Comparison of ENCODE assay signal across 16 mouse cellular contexts in the genomic region with DNA sequence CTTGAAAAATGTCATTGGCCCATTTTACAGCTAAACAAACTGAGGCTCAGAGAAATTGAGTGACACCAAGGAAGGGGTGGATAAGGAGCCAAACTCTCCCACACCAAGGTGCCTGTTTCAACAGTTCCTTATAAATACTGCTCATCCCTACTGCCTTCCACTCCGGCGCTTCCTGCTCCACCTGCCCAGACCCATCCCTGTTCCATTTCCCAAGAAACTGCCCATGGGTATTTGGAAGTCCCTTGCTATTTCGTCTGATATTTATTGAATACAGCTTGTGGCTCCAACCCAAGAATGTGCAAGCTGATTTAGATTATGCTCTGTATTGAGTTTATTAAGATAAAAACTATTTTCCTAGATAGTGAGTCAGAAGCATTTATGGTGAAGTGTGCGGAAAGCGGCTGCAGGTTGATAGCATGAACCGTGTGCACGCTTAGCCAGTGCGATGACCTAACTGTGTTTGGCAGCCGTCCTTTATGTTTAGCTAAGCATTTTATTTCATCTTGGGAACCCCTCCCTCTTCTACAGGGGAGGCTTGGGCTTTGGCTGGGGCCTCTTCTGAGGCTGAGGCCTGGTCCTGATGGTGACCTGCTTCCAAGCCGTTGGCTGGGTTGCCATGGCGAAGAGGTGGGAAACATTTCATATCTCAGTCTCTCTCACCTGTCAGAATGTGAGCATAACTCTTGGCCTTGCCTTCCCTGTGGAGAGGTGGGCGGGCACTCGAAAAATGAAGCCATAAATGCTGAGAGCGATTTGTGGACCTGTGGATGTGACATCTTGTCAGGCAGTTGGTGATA.
A peak's percentile ranks its signal among the peaks of the same experiment; 100 is the strongest.
DNase-seq lines count a peak whose midpoint lies in the region; ATAC-seq and TF ChIP-seq lines count a peak whose summit lies in the region.
"Had no signal": no experiment of that assay in that cellular context is flagged by ENCODE, and none has a peak within 500 bp of the region (broad histone marks: within the 10 kb centered on the region; RNA-seq: fewer than 3 reads in every experiment).

No protein-coding gene starts in this region.

- peaks cover 15% of the 10 kb centered on the region for H3K4me1 ChIP-seq in intestine, embryonic 14.5 days (replicated peaks; ENCODE audit: control insufficient read depth, insufficient read depth, low read length)
- H3K4me1 ChIP-seq in intestine, postnatal 0 days (replicated peaks; ENCODE audit: control insufficient read depth, insufficient read depth, low read length) = no peaks in the 10 kb centered on the region
- H3K4me1 ChIP-seq in limb, embryonic 11.5 days (ENCODE audit: control insufficient read depth, insufficient read depth, low read length) = no peaks in the 10 kb centered on the region
- H3K4me1 ChIP-seq in hindbrain, embryonic 10.5 days (replicated peaks) = peaks cover 26% of the 10 kb centered on the region; the same call in 1 of the 2 replicates
- H3K4me1 ChIP-seq in forebrain, postnatal 0 days (ENCODE audit: insufficient read depth) = no peaks in the 10 kb centered on the region
- H3K4me1 ChIP-seq: forebrain, embryonic 13.5 days had no signal

- 65% methylated on average over 14 of the region's 14 CpGs for WGBS in intestine, embryonic 14.5 days
- 60% methylated on average over 14 of the region's 14 CpGs for WGBS in intestine, postnatal 0 days
- WGBS in limb, embryonic 11.5 days = 79% methylated on average over 14 of the region's 14 CpGs
- 88% methylated on average over 14 of the region's 14 CpGs for WGBS in hindbrain, embryonic 10.5 days
- 87% methylated on average over 14 of the region's 14 CpGs for WGBS in forebrain, postnatal 0 days

- no peaks in the 10 kb centered on the region for H3K36me3 ChIP-seq in intestine, embryonic 14.5 days (ENCODE audit: control insufficient read depth, insufficient read depth, low read length)
- no peaks in the 10 kb centered on the region for H3K36me3 ChIP-seq in intestine, postnatal 0 days (ENCODE audit: control insufficient read depth, insufficient read depth)
- H3K36me3 ChIP-seq in limb, embryonic 11.5 days (ENCODE audit: control insufficient read depth, insufficient read depth, low read length) = no peaks in the 10 kb centered on the region
- H3K36me3 ChIP-seq in hindbrain, embryonic 10.5 days = no peaks in the 10 kb centered on the region
- H3K36me3 ChIP-seq in forebrain, postnatal 0 days (ENCODE audit: insufficient read depth) = no peaks in the 10 kb centered on the region
- H3K36me3 ChIP-seq: liver, embryonic 15.5 days had no signal

- no peaks in the 10 kb centered on the region for H3K27me3 ChIP-seq in intestine, embryonic 14.5 days (replicated peaks; ENCODE audit: control insufficient read depth, insufficient read depth, low read length)
- H3K27me3 ChIP-seq in intestine, postnatal 0 days (replicated peaks; ENCODE audit: control insufficient read depth, insufficient read depth, low read length) = no peaks in the 10 kb centered on the region
- H3K27me3 ChIP-seq in limb, embryonic 11.5 days (ENCODE audit: control insufficient read depth, insufficient read depth, low read length) = no peaks in the 10 kb centered on the region
- H3K27me3 ChIP-seq in hindbrain, embryonic 10.5 days (ENCODE audit: insufficient read depth, poor library complexity, severe bottlenecking) = no peaks in the 10 kb centered on the region
- H3K27me3 ChIP-seq in forebrain, postnatal 0 days (ENCODE audit: insufficient read depth, low read length) = no peaks in the 10 kb centered on the region
- H3K27me3 ChIP-seq: forebrain, embryonic 13.5 days; liver, embryonic 15.5 days had no signal

- TF ChIP-seq CTCF in intestine, postnatal 0 days (IDR thresholded peaks at IDR 0.05; ENCODE audit: low read depth) = no peak
- TF ChIP-seq CTCF in forebrain, postnatal 0 days (IDR thresholded peaks at IDR 0.05; ENCODE audit: low read depth) = no peak

- H3K9ac ChIP-seq in intestine, embryonic 14.5 days (ENCODE audit: low read length) = no peak overlapping the region
- H3K9ac ChIP-seq in intestine, postnatal 0 days (ENCODE audit: low read depth, low read length) = no peak overlapping the region
- no peak overlapping the region for H3K9ac ChIP-seq in limb, embryonic 11.5 days (ENCODE audit: low read length)
- no peak overlapping the region for H3K9ac ChIP-seq in forebrain, postnatal 0 days
- H3K9ac ChIP-seq: forebrain, embryonic 13.5 days; liver, embryonic 15.5 days had no signal

- no peaks in the 10 kb centered on the region for H3K9me3 ChIP-seq in intestine, embryonic 14.5 days (ENCODE audit: control insufficient read depth, low read length)
- no peaks in the 10 kb centered on the region for H3K9me3 ChIP-seq in intestine, postnatal 0 days (ENCODE audit: control insufficient read depth)
- H3K9me3 ChIP-seq in limb, embryonic 11.5 days (ENCODE audit: control insufficient read depth, low read length) = no peaks in the 10 kb centered on the region
- no peaks in the 10 kb centered on the region for H3K9me3 ChIP-seq in hindbrain, embryonic 10.5 days
- H3K9me3 ChIP-seq in forebrain, postnatal 0 days (ENCODE audit: low read length) = no peaks in the 10 kb centered on the region
- H3K9me3 ChIP-seq: forebrain, embryonic 13.5 days; liver, embryonic 15.5 days had no signal

- no peak; the same call in 1 of the 2 replicates for ATAC-seq in intestine, embryonic 14.5 days (replicated peaks; ENCODE audit: low FRiP score, low TSS enrichment, low read depth)
- ATAC-seq in intestine, postnatal 0 days = no peak
- peak; percentile 62 for ATAC-seq in limb, embryonic 11.5 days (ENCODE audit: insufficient number of reproducible peaks, low FRiP score, low TSS enrichment, low read depth)
- ATAC-seq in forebrain, postnatal 0 days = no peak
- ATAC-seq: forebrain, embryonic 13.5 days had no signal

- no peak overlapping the region for H3K4me2 ChIP-seq in intestine, embryonic 14.5 days (ENCODE audit: low read length)
- H3K4me2 ChIP-seq in intestine, postnatal 0 days (replicated peaks; ENCODE audit: low read depth) = no peak overlapping the region
- H3K4me2 ChIP-seq in limb, embryonic 11.5 days (ENCODE audit: low read depth, severe bottlenecking) = no peak overlapping the region
- no peak overlapping the region for H3K4me2 ChIP-seq in forebrain, postnatal 0 days (ENCODE audit: low read depth)
- H3K4me2 ChIP-seq: forebrain, embryonic 13.5 days; liver, embryonic 15.5 days; midbrain, embryonic 11.5 days had no signal

- H3K27ac ChIP-seq in intestine, embryonic 14.5 days (ENCODE audit: low read depth) = no peak overlapping the region
- no peak overlapping the region for H3K27ac ChIP-seq in intestine, postnatal 0 days (ENCODE audit: low read depth, low read length)
- H3K27ac ChIP-seq in limb, embryonic 11.5 days (replicated peaks; ENCODE audit: low read depth, low read length) = no peak overlapping the region
- no peak overlapping the region for H3K27ac ChIP-seq in hindbrain, embryonic 10.5 days
- H3K27ac ChIP-seq in forebrain, postnatal 0 days (ENCODE audit: low read depth, low read length) = no peak overlapping the region
- H3K27ac ChIP-seq: forebrain, embryonic 13.5 days; gastrocnemius, adult 2 months; liver, embryonic 15.5 days had no signal

- H3K4me3 ChIP-seq in intestine, embryonic 14.5 days (ENCODE audit: low read depth, low read length) = no peak overlapping the region
- H3K4me3 ChIP-seq in intestine, postnatal 0 days (ENCODE audit: low read depth, low read length) = no peak overlapping the region
- H3K4me3 ChIP-seq in limb, embryonic 11.5 days (ENCODE audit: low read depth, low read length) = no peak overlapping the region
- H3K4me3 ChIP-seq in hindbrain, embryonic 10.5 days = no peak overlapping the region
- H3K4me3 ChIP-seq in forebrain, postnatal 0 days (ENCODE audit: low read depth, low read length) = no peak overlapping the region
- H3K4me3 ChIP-seq: forebrain, embryonic 13.5 days; gastrocnemius, adult 2 months; liver, embryonic 15.5 days had no signal

- DNase-seq in cerebellum, postnatal 10 days = peak; percentile 36 to 48
- DNase-seq in cerebellum, adult 9-10 months = no peak
- DNase-seq in intestine, embryonic 14.5 days (ENCODE audit: low spot score) = peak; percentile 55
- peak; percentile 72 for DNase-seq in NIH3T3 (ENCODE audit: low read depth)
- peak; percentile 49 for DNase-seq in limb, embryonic 11.5 days (ENCODE audit: low spot score)
- no peak for DNase-seq in hindbrain, embryonic 10.5 days (ENCODE audit: low spot score)
- DNase-seq in forebrain, postnatal 0 days = no peak
- DNase-seq: adrenal gland, postnatal 10 days; gastrocnemius, adult 2 months; kidney, postnatal 4 days; spleen, adult 18-20 months; thymus, adult 18-20 months had no signal

Comparison
In these comparisons a context has a peak if more than half of its experiments do, and no peak if none do; other contexts are left out.
1. DNase-seq: peak in cerebellum, postnatal 10 days (2 of 2), intestine, embryonic 14.5 days (single experiment), NIH3T3 (single experiment) and limb, embryonic 11.5 days (single experiment); none in cerebellum, adult 9-10 months (single experiment), hindbrain, embryonic 10.5 days (single experiment) and forebrain, postnatal 0 days (single experiment).